Mouse (Mus musculus): ENCODE results near the gene Trp73.

The Trp73 gene

GRCm38 (mm10) chr4:154045837-154046236, 94.2 kb downstream of the Trp73 start:
- in situ Hi-C loops (cut with MboI, MseI): no loop called here

GRCm38 (mm10) chr4:154042577-154042976, 97.4 kb downstream of the Trp73 start, which contains the start of gene Ccdc27:
Gene Ccdc27, minus strand, starts transcription at chr4:154042677.
- in situ Hi-C loops (cut with MboI, MseI): no loop called here

GRCm38 (mm10) chr4:154037123-154037522, 102.9 kb downstream of the Trp73 start:
- in situ Hi-C loops (cut with MboI, MseI): no loop called here

- in situ Hi-C loops (cut with MboI, MseI): no loop called here
Measured at GRCm38 (mm10) chr4:154028646-154029045, 111.4 kb downstream of the Trp73 start.

- in situ Hi-C loops (cut with MboI, MseI): no loop called here
Measured at GRCm38 (mm10) chr4:154028066-154028465, 111.9 kb downstream of the Trp73 start.

GRCm38 (mm10) chr4:154026441-154026761, 113.6 kb downstream of the Trp73 start:
- in situ Hi-C loops (cut with MboI, MseI): no loop called here

GRCm38 (mm10) chr4:154025641-154026440, 114.2 kb downstream of the Trp73 start, which contains the start of gene Smim1:
Gene Smim1, minus strand, starts transcription at chr4:154026230.
- in situ Hi-C loops (cut with MboI, MseI): no loop called here

- in situ Hi-C loops (cut with MboI, MseI): no loop called here
Measured at GRCm38 (mm10) chr4:154024729-154025521, 115.1 kb downstream of the Trp73 start.

- in situ Hi-C loops (cut with MboI, MseI): no loop called here
Measured at GRCm38 (mm10) chr4:154023754-154024601, 116.0 kb downstream of the Trp73 start.

- in situ Hi-C loops (cut with MboI, MseI): no loop called here
Measured at GRCm38 (mm10) chr4:154022844-154023243, 117.2 kb downstream of the Trp73 start.

GRCm38 (mm10) chr4:154022407-154022806, 117.6 kb downstream of the Trp73 start:
- in situ Hi-C loops (cut with MboI, MseI): no loop called here

- in situ Hi-C loops (cut with MboI, MseI): no loop called here
Measured at GRCm38 (mm10) chr4:154021432-154021831, 118.6 kb downstream of the Trp73 start.

- in situ Hi-C loops (cut with MboI, MseI): no loop called here
Measured at GRCm38 (mm10) chr4:154019571-154019970, 120.4 kb downstream of the Trp73 start.

GRCm38 (mm10) chr4:154015476-154015875, 124.5 kb downstream of the Trp73 start:
- in situ Hi-C loops (cut with MboI, MseI): no loop called here

GRCm38 (mm10) chr4:154012132-154012882, 127.7 kb downstream of the Trp73 start:
- in situ Hi-C loops (cut with MboI, MseI): loop anchor here (5.0 kb wide), 1 partner anchor 40 kb away; no protein-coding TSS in a partner anchor

GRCm38 (mm10) chr4:154011646-154012089, 128.3 kb downstream of the Trp73 start, which contains the start of gene Lrrc47:
Gene Lrrc47, plus strand, starts transcription at chr4:154011731.
- in situ Hi-C loops (cut with MboI, MseI): loop anchor here (5.0 kb wide), 1 partner anchor 39 kb away; no protein-coding TSS in a partner anchor

- in situ Hi-C loops (cut with MboI, MseI): loop anchor here (5.0 kb wide), 1 partner anchor 39 kb away; no protein-coding TSS in a partner anchor
Measured at GRCm38 (mm10) chr4:154010907-154011645, 128.9 kb downstream of the Trp73 start.

GRCm38 (mm10) chr4:154007759-154008158, 132.2 kb downstream of the Trp73 start:
- in situ Hi-C loops (cut with MboI, MseI): no loop called here

GRCm38 (mm10) chr4:154006264-154006663, 133.7 kb downstream of the Trp73 start:
- in situ Hi-C loops (cut with MboI, MseI): no loop called here

Data from T-helper 1 cell (primary cell).